Mouse (Mus musculus): ENCODE measurements around the gene Il25.
"Not testable (repeated sequence)": the region's sequence is repeated elsewhere in the genome, so short reads cannot be mapped to it uniquely, and the experiment has no call there.

Il25 gene

GRCm38 (mm10) chr14:54956533-54956932, 24.0 kb downstream of the Il25 start:
- DNase-seq: no peak

- DNase-seq: no peak
Observed at GRCm38 (mm10) chr14:54958503-54958902, 26.0 kb downstream of the Il25 start.

GRCm38 (mm10) chr14:54959197-54959596, 26.7 kb downstream of the Il25 start:
- DNase-seq: no peak

GRCm38 (mm10) chr14:54959853-54960613, 27.5 kb downstream of the Il25 start:
- not testable (repeated sequence) for DNase-seq

GRCm38 (mm10) chr14:54960769-54961168, 28.3 kb downstream of the Il25 start:
- DNase-seq: no peak

- no peak for DNase-seq
Observed at GRCm38 (mm10) chr14:54961487-54961886, 29.0 kb downstream of the Il25 start.

GRCm38 (mm10) chr14:54962714-54963113, 30.2 kb downstream of the Il25 start:
- no peak for DNase-seq

- DNase-seq: no peak
Observed at GRCm38 (mm10) chr14:54963727-54964126, 31.2 kb downstream of the Il25 start.

GRCm38 (mm10) chr14:54965044-54965443, 32.5 kb downstream of the Il25 start:
- no peak for DNase-seq

GRCm38 (mm10) chr14:54965631-54966030, 33.1 kb downstream of the Il25 start:
- DNase-seq: no peak

GRCm38 (mm10) chr14:54966320-54966977, 34.0 kb downstream of the Il25 start, which contains the start of gene Myh6:
TSS of gene Myh6 (minus strand) at chr14:54966927.
- DNase-seq: no peak

- DNase-seq: no peak
Observed at GRCm38 (mm10) chr14:54967874-54968273, 35.4 kb downstream of the Il25 start.

GRCm38 (mm10) chr14:54968344-54968743, 35.8 kb downstream of the Il25 start:
- DNase-seq: no peak

GRCm38 (mm10) chr14:54972786-54973185, 40.3 kb downstream of the Il25 start:
- not testable (repeated sequence) for DNase-seq

- DNase-seq: no peak
Observed at GRCm38 (mm10) chr14:54974068-54974791, 41.7 kb downstream of the Il25 start.

GRCm38 (mm10) chr14:54976633-54977032, 44.1 kb downstream of the Il25 start, which contains the start of gene Gm17428:
TSS of gene Gm17428 (plus strand) at chr14:54976933.
- no peak for DNase-seq

GRCm38 (mm10) chr14:54978664-54979063, 46.2 kb downstream of the Il25 start:
- no peak for DNase-seq

- no peak for DNase-seq
Observed at GRCm38 (mm10) chr14:54981934-54982333, 49.4 kb downstream of the Il25 start.

All from liver (tissue).